Mouse (Mus musculus) CH12.LX (cell line): ENCODE measurements around the gene Yipf1. TPM values are rescaled to one million over a fixed set of nuclear protein-coding genes. Genes with fewer than 3 reads are reported as not detected.

Experiments
- DNase-seq: peaks from one replicate; pipeline ENCODE4 v3.0.0-alpha.2; 2013; ENCODE audit errors: extremely low read depth
- H3K27ac ChIP-seq: 2 replicates; pipeline ENCODE4 v1.5.1; 2012; ENCODE audit warnings: low read depth, mild to moderate bottlenecking, control low read depth, moderate library complexity; ENCODE audit not compliant: insufficient read depth
- H3K27me3 ChIP-seq: replicated peaks from 2 replicates; pipeline ENCODE3; 2012; ENCODE audit warnings: inconsistent platforms
- H3K36me3 ChIP-seq, 2 experiments: replicated peaks in 1 of 2; 2 replicates each; pipeline versions ENCODE3 to v1.6.1; 2012; ENCODE audit warnings: inconsistent platforms in 1 of 2, low read length in 1 of 2, mild to moderate bottlenecking in 1 of 2, mixed read lengths in 1 of 2, moderate library complexity in 1 of 2; ENCODE audit not compliant: control insufficient read depth in 1 of 2, insufficient read depth in 1 of 2
- H3K4me1 ChIP-seq, 2 experiments: 2 replicates each; pipeline ENCODE4 v1.6.1; 2012; ENCODE audit warnings: inconsistent platforms in 1 of 2, moderate library complexity in 1 of 2; ENCODE audit not compliant: insufficient read depth in 2 of 2, control insufficient read depth in 1 of 2
- H3K4me2 ChIP-seq: 2 replicates; pipeline ENCODE4 v1.6.1; 2012; ENCODE audit warnings: low read depth, mild to moderate bottlenecking, control low read depth; ENCODE audit not compliant: poor library complexity, insufficient read depth, severe bottlenecking
- H3K4me3 ChIP-seq, 3 experiments: fragments of 150-350 bp in 1 of 3; sonication (generic) in 1 of 3; replicated peaks in 1 of 3; 2 replicates each; pipeline versions ENCODE3 to v1.5.1; 2011 to 2012; ENCODE audit warnings: low read depth in 2 of 3, low read length in 2 of 3, mild to moderate bottlenecking in 2 of 3, moderate library complexity in 2 of 3, control low read depth in 1 of 3, improper control_type of control experiment in 1 of 3, inconsistent platforms in 1 of 3, mixed read lengths in 1 of 3; ENCODE audit not compliant: poor library complexity in 1 of 3
- H3K79me2 ChIP-seq: replicated peaks from 2 replicates; pipeline ENCODE4 v1.6.1; 2012; ENCODE audit warnings: mild to moderate bottlenecking, moderate library complexity; ENCODE audit not compliant: control insufficient read depth, poor library complexity, insufficient read depth, severe bottlenecking; ENCODE audit errors: extremely low read depth
- H3K9ac ChIP-seq: 2 replicates; pipeline ENCODE4 v1.6.1; 2012; ENCODE audit warnings: low read depth, mild to moderate bottlenecking, control low read depth, moderate library complexity; ENCODE audit not compliant: insufficient read depth
- H3K9me3 ChIP-seq: replicated peaks from 2 replicates; pipeline ENCODE3; 2012; ENCODE audit warnings: low read length, inconsistent platforms, mixed read lengths
- BHLHE40 ChIP-seq: IDR thresholded peaks from 2 replicates; pipeline ENCODE4 v1.6.1; 2011; ENCODE audit warnings: mild to moderate bottlenecking, low read depth, low read length, improper control_type of control experiment
- CHD2 ChIP-seq: IDR thresholded peaks from 2 replicates; pipeline ENCODE4 v1.6.1; 2011; ENCODE audit warnings: low read length, improper control_type of control experiment
- CTCF ChIP-seq, 2 experiments: IDR thresholded peaks in 1 of 2; conservative IDR thresholded peaks in 1 of 2; 2 replicates each; pipeline ENCODE4 v1.5.1; 2011 to 2012; ENCODE audit warnings: low read depth in 2 of 2, low read length in 2 of 2, improper control_type of control experiment in 1 of 2, inconsistent platforms in 1 of 2, mild to moderate bottlenecking in 1 of 2, moderate library complexity in 1 of 2
- E2F4 ChIP-seq: IDR thresholded peaks from 2 replicates; pipeline ENCODE4 v1.6.1; 2011; ENCODE audit warnings: low read depth, low read length, improper control_type of control experiment; ENCODE audit not compliant: insufficient replicate concordance
- IRF4 ChIP-seq: IDR thresholded peaks from 2 replicates; pipeline ENCODE4 v1.6.1; 2014; ENCODE audit warnings: low read depth, mild to moderate bottlenecking, inconsistent platforms, low read length, improper control_type of control experiment
- KAT2A ChIP-seq: IDR thresholded peaks from 2 replicates; pipeline ENCODE4 v1.6.1; 2012; ENCODE audit warnings: low read length, improper control_type of control experiment, inconsistent platforms; ENCODE audit not compliant: insufficient replicate concordance
- MAFK ChIP-seq: IDR thresholded peaks from 2 replicates; pipeline ENCODE4 v1.6.1; 2011; ENCODE audit warnings: low read length, improper control_type of control experiment; ENCODE audit not compliant: insufficient replicate concordance
- MAX ChIP-seq: IDR thresholded peaks from 2 replicates; pipeline ENCODE4 v1.6.1; 2011; ENCODE audit warnings: low read length, improper control_type of control experiment
- MEF2A ChIP-seq: IDR thresholded peaks from 2 replicates; pipeline ENCODE4 v1.6.1; 2014; ENCODE audit warnings: low read depth, mild to moderate bottlenecking, inconsistent platforms, low read length, improper control_type of control experiment, borderline replicate concordance
- MYC ChIP-seq: IDR thresholded peaks from 2 replicates; pipeline ENCODE4 v1.6.1; 2011; ENCODE audit warnings: low read depth, mild to moderate bottlenecking, improper control_type of control experiment, low read length
- NELFE ChIP-seq: IDR thresholded peaks from 2 replicates; pipeline ENCODE4 v1.6.1; 2011; ENCODE audit warnings: low read depth, low read length, improper control_type of control experiment
- POLR2A ChIP-seq: IDR thresholded peaks from 2 replicates; pipeline ENCODE4 v1.6.1; 2011; ENCODE audit warnings: low read depth, mild to moderate bottlenecking, improper control_type of control experiment, low read length
- RAD21 ChIP-seq: IDR thresholded peaks from 2 replicates; pipeline ENCODE4 v1.6.1; 2011; ENCODE audit warnings: low read depth, mild to moderate bottlenecking, low read length, improper control_type of control experiment, moderate library complexity
- RCOR1 ChIP-seq: conservative IDR thresholded peaks from 2 replicates; pipeline ENCODE4 v1.6.1; 2012; ENCODE audit warnings: low read depth, mild to moderate bottlenecking, inconsistent platforms, low read length, improper control_type of control experiment
- SIN3A ChIP-seq: IDR thresholded peaks from 2 replicates; pipeline ENCODE4 v1.6.1; 2012; ENCODE audit warnings: low read length, improper control_type of control experiment, inconsistent platforms
- SMC3 ChIP-seq: IDR thresholded peaks from 2 replicates; pipeline ENCODE4 v1.6.1; 2011; ENCODE audit warnings: low read depth, low read length, improper control_type of control experiment
- UBTF ChIP-seq: IDR thresholded peaks from 2 replicates; pipeline ENCODE4 v1.6.1; 2012; ENCODE audit warnings: low read depth, mild to moderate bottlenecking, inconsistent platforms, low read length, improper control_type of control experiment, moderate library complexity
- USF1 ChIP-seq: IDR thresholded peaks from 2 replicates; pipeline ENCODE4 v1.6.1; 2014; ENCODE audit warnings: low read depth, mild to moderate bottlenecking, inconsistent platforms, low read length, improper control_type of control experiment
- USF2 ChIP-seq: conservative IDR thresholded peaks from 2 replicates; pipeline ENCODE4 v1.6.1; 2011; ENCODE audit warnings: low read depth, low read length, improper control_type of control experiment
- ZMIZ1 ChIP-seq: IDR thresholded peaks from 2 replicates; pipeline ENCODE4 v1.6.1; 2012; ENCODE audit warnings: low read depth, mild to moderate bottlenecking, inconsistent platforms, low read length, improper control_type of control experiment
- ZNF384 ChIP-seq: IDR thresholded peaks from 2 replicates; pipeline ENCODE4 v1.6.1; 2012; ENCODE audit warnings: low read depth, low read length, improper control_type of control experiment, inconsistent platforms
- dilution Hi-C: fragments of 300-500 bp; cut with MboI; formaldehyde crosslinking; loops from 2 replicates; pipeline ENCODE4 v1.14.3; 2020; ENCODE audit warnings: low sequenced_read_pairs; ENCODE audit not compliant: extremely low pct_unique_long_range_greater_than_20kb, extremely low pct_ligation_motif_present
- in situ Hi-C: fragments of 300-500 bp; cut with MboI; formaldehyde crosslinking; loops from 3 replicates; pipeline ENCODE4 v1.14.3; 2019; ENCODE audit warnings: low sequenced_read_pairs, low pct_ligation_motif_present, low pct_unique_long_range_greater_than_20kb, mixed read lengths
- polyA plus RNA-seq: library from polyadenylated mRNA; unstranded; fragments of >175 nt; gene quantifications from 2 replicates; pipeline ENCODE4 v1.2.1, GENCODE M21; 2012; ENCODE audit warnings: low read depth; ENCODE audit not compliant: insufficient read length
- total RNA-seq, 2 experiments: library from RNA; depleted of rRNA; stranded (reverse); fragments of 300-350 nt in 1 of 2; fragments of >200 nt in 1 of 2; gene quantifications; 2 replicates each; pipeline ENCODE4 v1.2.3; 2012 to 2014

The Yipf1 gene
- total and polyA plus RNA-seq, 3 experiments: 47.2 to 60.5 (median 52.8) TPM

GRCm38 (mm10) chr4:107280843-107281475 lies 33.2 kb upstream of the Yipf1 start:
- no peak overlapping the region for H3K4me2 ChIP-seq
- no peaks in the 10 kb centered on the region for H3K79me2 ChIP-seq
- no peak overlapping the region for H3K9ac ChIP-seq
- in situ Hi-C loops (no loop called here), dilution Hi-C loops (no loop called here)
- no peak overlapping the region for H3K27ac ChIP-seq
- no peak overlapping the region for H3K4me3 ChIP-seq
- TF ChIP-seq USF1 (peak; percentile 11; the same call in 1 of the 2 replicates), ZMIZ1 (no peak), RAD21 (no peak), UBTF (no peak), CHD2 (no peak), CTCF (conservative IDR thresholded peaks at IDR 0.05 in 1 of 2, IDR thresholded peaks at IDR 0.05 in 1 of 2; ENCODE audit: low read depth in 2 of 2, low read length in 2 of 2) (no peak)
- H3K27me3 ChIP-seq: no peaks in the 10 kb centered on the region
- peaks cover 3 to 16% of the 10 kb centered on the region in 2 experiments for H3K36me3 ChIP-seq
- H3K4me1 ChIP-seq: peaks cover 0 to 13% of the 10 kb centered on the region in 2 experiments; a peak in 3 of 4 replicates
- no peaks in the 10 kb centered on the region for H3K9me3 ChIP-seq
- no peak for DNase-seq

- peaks cover 0 to 6% of the 10 kb centered on the region in 2 experiments for H3K36me3 ChIP-seq
- in situ Hi-C loops: no loop called here
- H3K79me2 ChIP-seq: no peaks in the 10 kb centered on the region
- no peak overlapping the region for H3K9ac ChIP-seq
- H3K27ac ChIP-seq: no peak overlapping the region
- H3K4me3 ChIP-seq: no peak overlapping the region
- H3K9me3 ChIP-seq: no peaks in the 10 kb centered on the region
- peaks cover 5 to 25% of the 10 kb centered on the region in 2 experiments for H3K4me1 ChIP-seq
- H3K4me2 ChIP-seq: peak overlapping the region; percentile 26; the same call in 1 of the 2 replicates
- no peaks in the 10 kb centered on the region for H3K27me3 ChIP-seq
- TF ChIP-seq UBTF (no peak), MYC (no peak), MAX (no peak), E2F4 (no peak), ZNF384 (peak; percentile 80), MAFK (no peak), KAT2A (no peak), BHLHE40 (no peak), MEF2A (no peak), NELFE (no peak), RCOR1 (no peak), IRF4 (peak; percentile 55), POLR2A (no peak), SIN3A (no peak), USF2 (no peak), CTCF (conservative IDR thresholded peaks at IDR 0.05 in 1 of 2, IDR thresholded peaks at IDR 0.05 in 1 of 2; ENCODE audit: low read depth in 2 of 2, low read length in 2 of 2) (no peak), SMC3 (no peak)
- dilution Hi-C loops: no loop called here
- DNase-seq: peak; percentile 42
Observed at GRCm38 (mm10) chr4:107285446-107286200, 28.5 kb upstream of the Yipf1 start.
